Mouse (Mus musculus): Measurements from ENCODE around the gene Podxl. TPM values are rescaled to one million over a fixed set of nuclear protein-coding genes. Genes with fewer than 3 reads are reported as not detected.

The Podxl gene
- polyA plus RNA-seq, 1 experiment from 2014 or later = 5.8 TPM

DNA sequence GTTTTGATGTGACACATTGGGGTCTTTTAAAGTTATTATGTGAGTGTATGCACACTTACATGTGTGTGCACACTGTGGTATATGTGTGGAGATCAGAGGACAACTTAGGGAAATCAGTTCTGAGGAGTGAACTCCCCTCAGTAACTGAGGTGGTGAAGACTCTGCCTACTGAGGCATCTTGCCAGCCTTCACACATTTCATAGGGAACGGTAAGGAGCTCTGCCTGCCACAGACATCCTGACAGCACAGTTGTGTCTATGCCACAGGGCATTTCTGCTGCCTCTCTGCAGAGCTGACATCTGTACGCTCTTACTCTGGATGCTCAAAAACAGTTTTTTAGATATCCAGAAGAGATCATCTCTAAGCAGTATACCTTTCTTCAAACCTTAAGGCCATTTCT is 67.6 kb downstream of the Podxl start:
- Histone ChIP-seq H3K4me3 (replicated peaks) (no peak overlapping the region), H3K9me3 (no peaks in the 10 kb centered on the region), H3K27me3 (no peaks in the 10 kb centered on the region), H3K27ac (no peak overlapping the region), H3K4me2 (no peak overlapping the region), H3K4me1 (replicated peaks) (no peaks in the 10 kb centered on the region), H3K9ac (replicated peaks) (no peak overlapping the region), H3K36me3 (peaks cover 41% of the 10 kb centered on the region)
- 95% methylated on average over 2 of the region's 2 CpGs for WGBS
- no peak for ATAC-seq (ENCODE audit: insufficient number of reproducible peaks, insufficient read depth, low FRiP score, low TSS enrichment, low read depth)

DNA sequence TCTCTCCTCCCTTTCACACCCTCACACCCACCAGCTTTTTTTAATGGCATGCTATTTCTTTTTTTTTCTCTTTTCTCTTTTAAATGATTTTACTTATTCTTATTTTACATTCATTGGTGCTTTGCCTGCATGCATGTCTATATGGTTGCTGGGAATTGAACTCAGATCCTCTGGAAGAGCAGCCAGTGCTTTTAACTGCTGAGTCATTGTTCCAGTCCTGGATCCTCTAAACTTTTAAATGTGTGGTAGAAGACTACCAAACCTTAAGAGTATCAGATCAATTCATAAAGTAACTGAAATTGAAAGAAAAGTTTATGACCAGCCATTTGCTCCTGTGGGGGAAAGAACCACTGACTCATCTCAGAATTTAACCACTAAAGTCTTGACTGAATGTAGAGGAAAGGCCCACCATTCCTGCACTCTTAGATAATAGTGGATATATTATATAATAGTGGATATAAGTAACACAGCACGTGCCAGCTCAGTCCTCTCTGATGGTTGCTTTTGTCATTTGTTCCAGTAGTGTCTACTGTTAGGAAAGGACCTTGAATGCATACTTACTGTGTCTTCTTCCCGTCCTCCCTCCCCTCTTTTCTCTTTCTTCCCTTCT is 68.6 kb downstream of the Podxl start:
- no peak overlapping the region for H3K4me2 ChIP-seq
- H3K9me3 ChIP-seq = no peaks in the 10 kb centered on the region
- ATAC-seq (ENCODE audit: insufficient number of reproducible peaks, insufficient read depth, low FRiP score, low TSS enrichment, low read depth) = no peak
- H3K36me3 ChIP-seq = peaks cover 50% of the 10 kb centered on the region
- H3K27me3 ChIP-seq = no peaks in the 10 kb centered on the region
- no peak overlapping the region for H3K4me3 ChIP-seq (replicated peaks)
- H3K9ac ChIP-seq (replicated peaks) = no peak overlapping the region
- WGBS = 90% methylated on average over 2 of the region's 2 CpGs
- H3K27ac ChIP-seq = no peak overlapping the region
- H3K4me1 ChIP-seq (replicated peaks) = no peaks in the 10 kb centered on the region

DNA sequence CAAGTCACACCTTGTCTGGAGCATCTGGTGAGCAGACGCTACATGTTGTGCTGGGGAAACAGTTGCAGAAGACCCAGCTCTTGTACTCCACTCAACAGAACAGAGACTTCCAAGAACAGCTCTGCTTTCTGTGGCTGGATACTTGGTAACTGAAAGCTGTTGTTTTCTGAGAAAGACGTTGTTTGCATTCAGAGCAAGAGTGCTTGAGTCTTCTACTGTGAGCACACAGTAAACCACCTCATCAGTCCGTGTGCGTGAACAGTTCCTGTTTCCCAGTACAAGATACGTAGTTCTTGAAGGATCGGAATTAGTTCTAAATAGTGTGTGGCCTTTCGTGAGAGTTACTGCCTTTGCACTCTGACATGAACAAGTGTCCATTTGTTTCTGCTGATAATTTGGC is 73.8 kb downstream of the Podxl start:
- Histone ChIP-seq H3K4me1 (replicated peaks) (0 out of 2 replicates have a peak, but pooled peaks cover 3% of the 10 kb centered on the region), H3K27ac (no peak overlapping the region), H3K9me3 (no peaks in the 10 kb centered on the region), H3K4me3 (replicated peaks) (no peak overlapping the region), H3K36me3 (peaks cover 42% of the 10 kb centered on the region), H3K4me2 (no peak overlapping the region), H3K9ac (replicated peaks) (no peak overlapping the region), H3K27me3 (no peaks in the 10 kb centered on the region)
- 92% methylated on average over 7 of the region's 7 CpGs for WGBS
- ATAC-seq (ENCODE audit: insufficient number of reproducible peaks, insufficient read depth, low FRiP score, low TSS enrichment, low read depth) = no peak

DNA sequence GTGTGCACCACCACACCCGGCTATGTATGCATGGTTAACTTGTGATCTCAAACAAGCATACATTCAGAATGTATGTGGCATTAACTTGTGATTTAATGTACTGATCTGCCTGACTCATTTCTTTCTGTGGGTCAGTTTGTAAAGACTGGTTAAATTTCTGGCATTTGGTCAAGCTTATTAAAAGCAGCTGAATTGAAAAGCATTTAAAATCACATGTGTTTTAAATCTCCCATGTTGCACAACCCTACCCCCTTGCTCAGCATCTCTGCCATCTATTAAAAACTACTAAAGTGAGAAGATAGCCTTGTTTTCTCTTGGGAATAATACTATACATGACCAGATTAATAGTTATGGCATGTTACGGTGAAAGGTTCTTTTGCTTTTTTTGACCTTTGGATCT is 77.2 kb downstream of the Podxl start:
- 0 out of 2 replicates have a peak, but pooled peaks cover 3% of the 10 kb centered on the region for H3K4me1 ChIP-seq (replicated peaks)
- H3K9ac ChIP-seq (replicated peaks) = no peak overlapping the region
- no peak overlapping the region for H3K4me3 ChIP-seq (replicated peaks)
- H3K9me3 ChIP-seq = no peaks in the 10 kb centered on the region
- 67% methylated on average over 2 of the region's 2 CpGs for WGBS
- H3K4me2 ChIP-seq = no peak overlapping the region
- no peaks in the 10 kb centered on the region for H3K27me3 ChIP-seq
- no peak for ATAC-seq (ENCODE audit: insufficient number of reproducible peaks, insufficient read depth, low FRiP score, low TSS enrichment, low read depth)
- H3K27ac ChIP-seq = no peak overlapping the region
- peaks cover 34% of the 10 kb centered on the region for H3K36me3 ChIP-seq

DNA sequence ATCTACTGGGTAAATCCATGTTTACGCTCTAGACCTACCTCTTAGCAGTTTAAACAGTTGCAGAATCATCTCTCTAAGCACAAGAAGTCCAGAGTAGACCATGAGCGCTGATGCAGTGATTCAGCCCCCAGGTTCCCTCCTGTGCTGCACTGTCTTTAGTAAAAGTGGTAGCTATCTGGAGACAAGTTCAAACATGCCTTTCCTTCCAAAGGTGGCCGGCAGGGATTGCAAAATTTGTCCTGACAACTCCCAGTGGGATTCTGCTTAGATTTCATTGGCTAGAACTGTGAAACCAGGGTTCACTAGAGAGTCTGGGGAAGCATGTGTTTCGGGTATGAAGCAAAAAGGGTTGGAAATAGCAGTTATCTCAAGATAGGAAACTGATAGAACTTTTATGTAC is 83.8 kb downstream of the Podxl start:
- 86% methylated on average over 4 of the region's 4 CpGs for WGBS
- Histone ChIP-seq H3K27ac (no peak overlapping the region), H3K9ac (replicated peaks) (no peak overlapping the region), H3K4me1 (replicated peaks) (0 out of 2 replicates have a peak, but pooled peaks cover under 1% of the 10 kb centered on the region), H3K9me3 (no peaks in the 10 kb centered on the region), H3K27me3 (no peaks in the 10 kb centered on the region), H3K4me3 (replicated peaks) (no peak overlapping the region), H3K36me3 (peaks cover 30% of the 10 kb centered on the region), H3K4me2 (no peak overlapping the region)
- ATAC-seq (ENCODE audit: insufficient number of reproducible peaks, insufficient read depth, low FRiP score, low TSS enrichment, low read depth) = no peak

DNA sequence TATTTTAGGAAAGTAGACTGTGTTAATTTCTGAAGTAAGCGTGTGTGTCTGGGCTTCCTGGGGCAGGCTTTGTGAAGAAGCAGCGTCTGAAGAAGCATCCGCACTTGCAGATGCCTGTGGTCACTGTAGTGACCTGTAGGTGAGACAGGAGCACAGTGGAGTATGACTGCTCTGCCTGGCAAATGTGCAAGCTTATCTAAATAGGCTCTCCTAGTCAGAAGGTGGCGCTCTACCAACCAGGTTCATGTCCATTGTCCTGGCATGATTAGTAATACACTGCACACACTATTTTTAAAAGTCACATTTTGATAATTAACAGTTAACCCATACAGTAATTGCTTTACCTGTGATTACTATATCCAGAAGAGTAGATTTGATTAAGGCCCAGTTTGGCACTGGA is 85.6 kb downstream of the Podxl start:
- H3K27ac ChIP-seq = no peak overlapping the region
- no peaks in the 10 kb centered on the region for H3K27me3 ChIP-seq
- no peak overlapping the region for H3K4me2 ChIP-seq
- WGBS = 78% methylated on average over 4 of the region's 4 CpGs
- no peak overlapping the region for H3K9ac ChIP-seq (replicated peaks)
- H3K9me3 ChIP-seq = no peaks in the 10 kb centered on the region
- no peak for ATAC-seq (ENCODE audit: insufficient number of reproducible peaks, insufficient read depth, low FRiP score, low TSS enrichment, low read depth)
- no peaks in the 10 kb centered on the region for H3K4me1 ChIP-seq (replicated peaks)
- no peak overlapping the region for H3K4me3 ChIP-seq (replicated peaks)
- peaks cover 41% of the 10 kb centered on the region for H3K36me3 ChIP-seq

Other genes with a start within 250 kb of the Podxl start
- 207 and 209 TPM in 2 replicates for gene Mkln1, start 165.2 kb downstream of the Podxl start, polyA plus RNA-seq (2016; fragmentation: Nextera tagmentation; extraction: Ambion mirVana)